13 mouse cellular contexts compared by ENCODE assay signal in the genomic region with DNA sequence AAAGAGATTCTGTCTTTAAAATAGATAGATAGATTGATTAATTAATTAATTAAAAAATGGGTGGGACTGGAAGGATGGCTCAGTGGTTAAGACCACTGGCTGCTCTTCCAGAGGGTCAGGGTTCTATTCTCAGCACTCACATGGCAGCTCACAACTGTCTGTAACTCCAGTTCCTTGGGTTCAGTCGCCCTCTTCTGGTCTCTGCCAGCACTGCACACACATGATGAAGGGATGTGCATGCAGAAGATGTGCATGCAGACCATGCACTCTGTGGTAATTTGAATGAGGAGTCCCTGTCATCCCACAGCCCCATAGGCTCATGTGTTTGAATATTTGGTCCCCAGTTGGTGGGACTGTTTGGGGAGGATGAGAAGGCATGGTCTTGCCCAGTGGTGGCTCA. TPM values are rescaled to one million over a fixed set of nuclear protein-coding genes. Genes with fewer than 3 reads are reported as not detected.
DNase-seq lines count a peak whose midpoint lies in the region; ATAC-seq and TF ChIP-seq lines count a peak whose summit lies in the region.
"Had no signal": no experiment of that assay in that cellular context is flagged by ENCODE, and none has a peak within 500 bp of the region (broad histone marks: within the 10 kb centered on the region; RNA-seq: fewer than 3 reads in every experiment).

No protein-coding gene starts in this region.

- 0 out of 2 replicates have a peak, but pooled peaks cover 3% of the 10 kb centered on the region for H3K4me1 ChIP-seq in hindbrain, postnatal 0 days (ENCODE audit: insufficient read depth, low read length)
- H3K4me1 ChIP-seq in hindbrain, embryonic 10.5 days (replicated peaks), result peaks cover 20% of the 10 kb centered on the region
- no peaks in the 10 kb centered on the region for H3K4me1 ChIP-seq in midbrain, postnatal 0 days (ENCODE audit: insufficient read depth, low read length)
- H3K4me1 ChIP-seq in midbrain, embryonic 14.5 days (ENCODE audit: control insufficient read depth, insufficient read depth, low read length), result no peaks in the 10 kb centered on the region
- H3K4me1 ChIP-seq in stomach, postnatal 0 days (replicated peaks; ENCODE audit: control insufficient read depth, insufficient read depth), result 0 out of 2 replicates have a peak, but pooled peaks cover 2% of the 10 kb centered on the region

- no peak for TF ChIP-seq EP300 in stomach, postnatal 0 days (optimal IDR thresholded peaks at IDR 0.05)

- no peak overlapping the region for H3K9ac ChIP-seq in hindbrain, postnatal 0 days (replicated peaks; ENCODE audit: low read length)
- H3K9ac ChIP-seq in midbrain, postnatal 0 days (replicated peaks; ENCODE audit: low read length, poor library complexity, severe bottlenecking), result no peak overlapping the region
- no peak overlapping the region for H3K9ac ChIP-seq in midbrain, embryonic 14.5 days (replicated peaks; ENCODE audit: low read length)
- H3K9ac ChIP-seq in stomach, postnatal 0 days (ENCODE audit: low read length), result no peak overlapping the region

- no peaks in the 10 kb centered on the region for H3K9me3 ChIP-seq in hindbrain, postnatal 0 days (ENCODE audit: low read length)
- H3K9me3 ChIP-seq in hindbrain, embryonic 10.5 days, result peaks cover 4% of the 10 kb centered on the region
- no peaks in the 10 kb centered on the region for H3K9me3 ChIP-seq in midbrain, postnatal 0 days (ENCODE audit: low read length)
- no peaks in the 10 kb centered on the region for H3K9me3 ChIP-seq in midbrain, embryonic 14.5 days (ENCODE audit: control insufficient read depth, low read length)
- no peaks in the 10 kb centered on the region for H3K9me3 ChIP-seq in stomach, postnatal 0 days (ENCODE audit: control insufficient read depth, low read length)

- ATAC-seq in hindbrain, postnatal 0 days, result no peak
- no peak for ATAC-seq in midbrain, postnatal 0 days (ENCODE audit: low FRiP score)
- no peak for ATAC-seq in midbrain, embryonic 14.5 days (ENCODE audit: low FRiP score, low TSS enrichment)
- no peak for ATAC-seq in Patski
- no peak for ATAC-seq in stomach, postnatal 0 days (ENCODE audit: low FRiP score, low TSS enrichment)

- H3K27ac ChIP-seq in hindbrain, postnatal 0 days, result no peak overlapping the region
- H3K27ac ChIP-seq in hindbrain, embryonic 10.5 days, result no peak overlapping the region
- no peak overlapping the region for H3K27ac ChIP-seq in midbrain, postnatal 0 days (ENCODE audit: low read depth, low read length)
- no peak overlapping the region for H3K27ac ChIP-seq in midbrain, embryonic 14.5 days (replicated peaks; ENCODE audit: low read depth, low read length)
- H3K27ac ChIP-seq in stomach, postnatal 0 days (replicated peaks), result no peak overlapping the region

- in situ Hi-C loops in Patski (cut with MboI; ENCODE audit: low pct_unique_long_range_greater_than_20kb), result no loop called here

- POLR2A ChIA-PET in Patski (lab: Charles Lee), result interaction anchor here (0.6 kb wide), 1 partner anchor 182 kb away, joined by 3 read pairs; no protein-coding TSS in a partner anchor

- H3K36me3 ChIP-seq in hindbrain, postnatal 0 days (ENCODE audit: insufficient read depth, low read length), result 0 out of 2 replicates have a peak, but pooled peaks cover 5% of the 10 kb centered on the region
- H3K36me3 ChIP-seq in hindbrain, embryonic 10.5 days, result peaks cover 76% of the 10 kb centered on the region
- H3K36me3 ChIP-seq in midbrain, postnatal 0 days (ENCODE audit: insufficient read depth, low read length), result 0 out of 2 replicates have a peak, but pooled peaks cover 3% of the 10 kb centered on the region
- peaks cover 27% of the 10 kb centered on the region for H3K36me3 ChIP-seq in midbrain, embryonic 14.5 days (ENCODE audit: control insufficient read depth, insufficient read depth, low read length)
- H3K36me3 ChIP-seq in stomach, postnatal 0 days (ENCODE audit: control insufficient read depth, insufficient read depth, low read length), result no peaks in the 10 kb centered on the region
- H3K36me3 ChIP-seq: G1E had no signal

- H3K27me3 ChIP-seq in hindbrain, postnatal 0 days (ENCODE audit: insufficient read depth, low read length), result no peaks in the 10 kb centered on the region
- no peaks in the 10 kb centered on the region for H3K27me3 ChIP-seq in hindbrain, embryonic 10.5 days (ENCODE audit: insufficient read depth, poor library complexity, severe bottlenecking)
- H3K27me3 ChIP-seq in midbrain, postnatal 0 days (ENCODE audit: insufficient read depth, low read length), result no peaks in the 10 kb centered on the region
- H3K27me3 ChIP-seq in midbrain, embryonic 14.5 days (ENCODE audit: control insufficient read depth, insufficient read depth, low read length), result no peaks in the 10 kb centered on the region
- no peaks in the 10 kb centered on the region for H3K27me3 ChIP-seq in Patski
- no peaks in the 10 kb centered on the region for H3K27me3 ChIP-seq in stomach, postnatal 0 days (ENCODE audit: control insufficient read depth, insufficient read depth, low read length)

- H3K4me2 ChIP-seq in hindbrain, postnatal 0 days (ENCODE audit: low read depth, low read length), result no peak overlapping the region
- no peak overlapping the region for H3K4me2 ChIP-seq in midbrain, postnatal 0 days (ENCODE audit: low read depth, low read length, poor library complexity, severe bottlenecking)
- H3K4me2 ChIP-seq in midbrain, embryonic 14.5 days (ENCODE audit: low read length), result no peak overlapping the region
- H3K4me2 ChIP-seq in stomach, postnatal 0 days (replicated peaks; ENCODE audit: low read depth), result no peak overlapping the region

- H3K4me3 ChIP-seq in hindbrain, postnatal 0 days (ENCODE audit: low read length), result no peak overlapping the region
- H3K4me3 ChIP-seq in hindbrain, embryonic 10.5 days, result no peak overlapping the region
- H3K4me3 ChIP-seq in midbrain, postnatal 0 days (ENCODE audit: low read depth, low read length), result no peak overlapping the region
- H3K4me3 ChIP-seq in midbrain, embryonic 14.5 days (replicated peaks; ENCODE audit: low read depth, low read length), result no peak overlapping the region
- no peak overlapping the region for H3K4me3 ChIP-seq in stomach, postnatal 0 days (ENCODE audit: low read depth, low read length)

- WGBS in hindbrain, postnatal 0 days, result 65% methylated on average over 1 of the region's 1 CpGs
- WGBS in hindbrain, embryonic 10.5 days, result 63% methylated on average over 1 of the region's 1 CpGs
- 43% methylated on average over 1 of the region's 1 CpGs for WGBS in midbrain, postnatal 0 days
- WGBS in midbrain, embryonic 14.5 days, result 61% methylated on average over 1 of the region's 1 CpGs
- 58% methylated on average over 1 of the region's 1 CpGs for WGBS in stomach, postnatal 0 days

- peak; percentile 52 for TF ChIP-seq CTCF in hindbrain, postnatal 0 days (IDR thresholded peaks at IDR 0.05; ENCODE audit: low read depth)
- peak; percentile 57 for TF ChIP-seq CTCF in midbrain, postnatal 0 days (IDR thresholded peaks at IDR 0.05)
- peak; percentile 56 for TF ChIP-seq CTCF in Patski (IDR thresholded peaks at IDR 0.05)
- TF ChIP-seq CTCF in stomach, postnatal 0 days (IDR thresholded peaks at IDR 0.05; ENCODE audit: low read depth), result peak; percentile 52

- DNase-seq in hindbrain, postnatal 0 days (ENCODE audit: low spot score), result no peak
- DNase-seq in hindbrain, embryonic 10.5 days (ENCODE audit: low spot score), result no peak
- no peak for DNase-seq in midbrain, postnatal 0 days (ENCODE audit: low spot score)
- DNase-seq in midbrain, embryonic 14.5 days, result no peak
- no peak for DNase-seq in Patski (ENCODE audit: low read depth, low spot score)
- DNase-seq in stomach, postnatal 0 days (ENCODE audit: low spot score), result no peak
- DNase-seq in adrenal gland, postnatal 36 days, result no peak
- DNase-seq: heart, postnatal 36 days; kidney, postnatal 4 days; right cerebral cortex, postnatal 14 days had no signal

- CTCF ChIA-PET in Patski (lab: Charles Lee), result interaction anchor here (1.3 to 2.5 kb wide), 2 partner anchors 191 to 194 kb away, joined by 3 to 10 read pairs; no protein-coding TSS in a partner anchor

RNA-seq across cellular contexts. Expression of gene Nkain1, which starts 38.2 kb away (rescaled TPM):
- total RNA-seq in hindbrain, postnatal 0 days (2014; rRNA removed), result 313 and 323 TPM in 2 replicates
- polyA plus RNA-seq in hindbrain, postnatal 0 days (2015; fragmentation: Nextera tagmentation; extraction: Ambion mirVana), result 10.1 and 10.2 TPM in 2 replicates
- 5.9 and 14.4 TPM in 2 replicates for polyA plus RNA-seq in hindbrain, embryonic 10.5 days (2016; fragmentation: Nextera tagmentation; extraction: Ambion mirVana)
- total RNA-seq in midbrain, postnatal 0 days (2014; rRNA removed), result 245 and 267 TPM in 2 replicates
- polyA plus RNA-seq in midbrain, postnatal 0 days (2015; fragmentation: Nextera tagmentation; extraction: Ambion mirVana), result 8.2 and 10.2 TPM in 2 replicates
- 25.7 and 76.6 TPM in 2 replicates for polyA plus RNA-seq in midbrain, embryonic 14.5 days (2014; fragmentation: Nextera tagmentation; extraction: Ambion mirVana)
- polyA plus RNA-seq in Patski (2021), result 8.1 TPM
- polyA plus RNA-seq in stomach, postnatal 0 days (2015; fragmentation: Nextera tagmentation; extraction: Ambion mirVana), result 0.18 and 0.24 TPM in 2 replicates
- 1 to 10 TPM; 7.0 to 9.9 TPM for total RNA-seq in adrenal gland, postnatal 36 days (2021)
- total RNA-seq: G1E; granulocyte monocyte progenitor cell, adult 5-6 weeks had no signal
- polyA plus RNA-seq: G1E; liver, embryonic 16.5 days had no signal
